Mouse (Mus musculus): ENCODE results near the gene Olfr301. TPM values are rescaled to one million over a fixed set of nuclear protein-coding genes. Genes with fewer than 3 reads are reported as not detected.

The Olfr301 gene
- not detected in 2 replicates for polyA plus RNA-seq (2015; fragmentation: Nextera tagmentation; extraction: Ambion mirVana)

- no peak for ATAC-seq
- H3K27me3 ChIP-seq = no peaks in the 10 kb centered on the region
- no peak within 1 kb of the TSS for H3K4me3 ChIP-seq (replicated peaks)
- H3K9me3 ChIP-seq = no peaks in the 10 kb centered on the region
- H3K9ac ChIP-seq (replicated peaks) = no peak within 1 kb of the TSS
- 82% methylated on average over 2 of the region's 2 CpGs for WGBS
- no peak within 1 kb of the TSS for H3K27ac ChIP-seq
- no peaks in the 10 kb centered on the region for H3K4me1 ChIP-seq (replicated peaks)
- H3K4me2 ChIP-seq (replicated peaks) = no peak within 1 kb of the TSS
- H3K36me3 ChIP-seq = no peaks in the 10 kb centered on the region
Observed at GRCm38 (mm10) chr7:86403546-86403945, at the start of gene Olfr301. Olfr301 (plus strand) TSS chr7:86403846.

GRCm38 (mm10) chr7:86366828-86367227 is 36.8 kb upstream of the Olfr301 start, which contains the start of gene Olfr305:
Olfr305 (minus strand) TSS chr7:86366928.
- H3K4me1 ChIP-seq (replicated peaks) = no peaks in the 10 kb centered on the region
- no peak within 1 kb of the TSS for H3K4me2 ChIP-seq (replicated peaks)
- WGBS = 85% methylated on average over 1 of the region's 1 CpGs
- no peaks in the 10 kb centered on the region for H3K27me3 ChIP-seq
- H3K36me3 ChIP-seq = no peaks in the 10 kb centered on the region
- H3K9me3 ChIP-seq = no peaks in the 10 kb centered on the region
- ATAC-seq = no peak
- H3K27ac ChIP-seq = no peak within 1 kb of the TSS
- no peak within 1 kb of the TSS for H3K4me3 ChIP-seq (replicated peaks)
- H3K9ac ChIP-seq (replicated peaks) = no peak within 1 kb of the TSS

- H3K36me3 ChIP-seq = no peaks in the 10 kb centered on the region
- H3K4me1 ChIP-seq (replicated peaks) = no peaks in the 10 kb centered on the region
- no peaks in the 10 kb centered on the region for H3K9me3 ChIP-seq
- no peak overlapping the region for H3K4me3 ChIP-seq (replicated peaks)
- H3K9ac ChIP-seq (replicated peaks) = no peak overlapping the region
- H3K4me2 ChIP-seq (replicated peaks) = no peak overlapping the region
- H3K27me3 ChIP-seq = no peaks in the 10 kb centered on the region
- WGBS = 76% methylated on average over 3 of the region's 3 CpGs
- ATAC-seq = no peak
- no peak overlapping the region for H3K27ac ChIP-seq
Observed at GRCm38 (mm10) chr7:86385769-86386168, 17.9 kb upstream of the Olfr301 start.

GRCm38 (mm10) chr7:86386558-86386957 is 17.1 kb upstream of the Olfr301 start, which contains the start of gene Olfr304:
Olfr304 (minus strand) TSS chr7:86386658.
- no peak within 1 kb of the TSS for H3K27ac ChIP-seq
- WGBS = 71% methylated on average over 1 of the region's 1 CpGs
- no peak for ATAC-seq
- no peak within 1 kb of the TSS for H3K4me2 ChIP-seq (replicated peaks)
- H3K36me3 ChIP-seq = no peaks in the 10 kb centered on the region
- H3K27me3 ChIP-seq = no peaks in the 10 kb centered on the region
- H3K9me3 ChIP-seq = no peaks in the 10 kb centered on the region
- no peak within 1 kb of the TSS for H3K9ac ChIP-seq (replicated peaks)
- no peak within 1 kb of the TSS for H3K4me3 ChIP-seq (replicated peaks)
- H3K4me1 ChIP-seq (replicated peaks) = no peaks in the 10 kb centered on the region

GRCm38 (mm10) chr7:86397689-86398088 is 6.0 kb upstream of the Olfr301 start, which contains the start of gene Olfr303:
Olfr303 (minus strand) TSS chr7:86397789.
- H3K9me3 ChIP-seq = no peaks in the 10 kb centered on the region
- no peak within 1 kb of the TSS for H3K9ac ChIP-seq (replicated peaks)
- H3K4me2 ChIP-seq (replicated peaks) = no peak within 1 kb of the TSS
- no peaks in the 10 kb centered on the region for H3K27me3 ChIP-seq
- ATAC-seq = no peak
- H3K4me1 ChIP-seq (replicated peaks) = no peaks in the 10 kb centered on the region
- H3K36me3 ChIP-seq = no peaks in the 10 kb centered on the region
- H3K27ac ChIP-seq = no peak within 1 kb of the TSS
- H3K4me3 ChIP-seq (replicated peaks) = no peak within 1 kb of the TSS

- no peak for ATAC-seq
- Histone ChIP-seq H3K4me1 (replicated peaks) (no peaks in the 10 kb centered on the region), H3K4me2 (replicated peaks) (no peak within 1 kb of the TSS), H3K36me3 (no peaks in the 10 kb centered on the region), H3K4me3 (replicated peaks) (no peak within 1 kb of the TSS), H3K27ac (no peak within 1 kb of the TSS), H3K9me3 (no peaks in the 10 kb centered on the region), H3K9ac (replicated peaks) (no peak within 1 kb of the TSS), H3K27me3 (no peaks in the 10 kb centered on the region)
- 88% methylated on average over 1 of the region's 1 CpGs for WGBS
Observed at GRCm38 (mm10) chr7:86459621-86460020, 56.0 kb downstream of the Olfr301 start, which contains the start of gene Olfr299. Olfr299 (plus strand) TSS chr7:86459921.

Other genes with a start within 250 kb of the Olfr301 start
- not detected in 2 replicates for gene Vmn2r75, start 232.1 kb upstream of the Olfr301 start, polyA plus RNA-seq (2015; fragmentation: Nextera tagmentation; extraction: Ambion mirVana)
- not detected in 2 replicates for gene Vmn2r76, start 157.5 kb upstream of the Olfr301 start, polyA plus RNA-seq (2015; fragmentation: Nextera tagmentation; extraction: Ambion mirVana)
- not detected in 2 replicates for gene Olfr310, start 126.7 kb upstream of the Olfr301 start, polyA plus RNA-seq (2015; fragmentation: Nextera tagmentation; extraction: Ambion mirVana)
- not detected in 2 replicates for gene Olfr309, start 90.1 kb upstream of the Olfr301 start, polyA plus RNA-seq (2015; fragmentation: Nextera tagmentation; extraction: Ambion mirVana)
- not detected in 2 replicates for gene Olfr308, start 78.2 kb upstream of the Olfr301 start, polyA plus RNA-seq (2015; fragmentation: Nextera tagmentation; extraction: Ambion mirVana)
- gene Olfr307, start 66.3 kb upstream of the Olfr301 start, polyA plus RNA-seq (2015; fragmentation: Nextera tagmentation; extraction: Ambion mirVana) = not detected in 2 replicates
- gene Olfr305, start 36.9 kb upstream of the Olfr301 start, polyA plus RNA-seq (2015; fragmentation: Nextera tagmentation; extraction: Ambion mirVana) = not detected in 2 replicates
- gene Olfr304, start 17.2 kb upstream of the Olfr301 start, polyA plus RNA-seq (2015; fragmentation: Nextera tagmentation; extraction: Ambion mirVana) = not detected in 2 replicates
- gene Olfr303, start 6.1 kb upstream of the Olfr301 start, polyA plus RNA-seq (2015; fragmentation: Nextera tagmentation; extraction: Ambion mirVana) = not detected in 2 replicates
- gene Olfr299, start 56.1 kb downstream of the Olfr301 start, polyA plus RNA-seq (2015; fragmentation: Nextera tagmentation; extraction: Ambion mirVana) = not detected in 2 replicates
- not detected in 2 replicates for gene Olfr298, start 88.6 kb downstream of the Olfr301 start, polyA plus RNA-seq (2015; fragmentation: Nextera tagmentation; extraction: Ambion mirVana)
- not detected in 2 replicates for gene Olfr297, start 116.1 kb downstream of the Olfr301 start, polyA plus RNA-seq (2015; fragmentation: Nextera tagmentation; extraction: Ambion mirVana)
- not detected in 2 replicates for gene Olfr295, start 180.0 kb downstream of the Olfr301 start, polyA plus RNA-seq (2015; fragmentation: Nextera tagmentation; extraction: Ambion mirVana)
- not detected in 2 replicates for gene Olfr294, start 212.8 kb downstream of the Olfr301 start, polyA plus RNA-seq (2015; fragmentation: Nextera tagmentation; extraction: Ambion mirVana)
- not detected in 2 replicates for gene Olfr293, start 245.2 kb downstream of the Olfr301 start, polyA plus RNA-seq (2015; fragmentation: Nextera tagmentation; extraction: Ambion mirVana)

Measured in midbrain, embryonic 13.5 days (tissue).